In genomic region chr1:91933681-91934080, GRCm38 (mm10) we compare ENCODE assay signal across 29 mouse cellular contexts.
DNase-seq lines count a peak whose midpoint lies in the region; ATAC-seq and TF ChIP-seq lines count a peak whose summit lies in the region.
"Had no signal": no experiment of that assay in that cellular context is flagged by ENCODE, and none has a peak within 500 bp of the region (broad histone marks: within the 10 kb centered on the region; RNA-seq: fewer than 3 reads in every experiment).

No protein-coding gene starts in this region.

- 0 out of 2 replicates have a peak, but pooled peaks have one; percentile 5 for ATAC-seq in frontal cortex, adult (ENCODE audit: low TSS enrichment)
- peak; percentile 58 for ATAC-seq in lung, postnatal 0 days
- ATAC-seq in forebrain, embryonic 15.5 days (replicated peaks): no peak
- ATAC-seq: forebrain, postnatal 0 days; inflammation-experienced regulatory T-cells, adult 6 months; Patski had no signal

- H3K9ac ChIP-seq in lung, postnatal 0 days (replicated peaks; ENCODE audit: low read depth): no peak overlapping the region
- H3K9ac ChIP-seq in forebrain, embryonic 15.5 days (replicated peaks): no peak overlapping the region
- H3K9ac ChIP-seq: embryonic facial prominence, embryonic 12.5 days; embryonic facial prominence, embryonic 15.5 days; forebrain, postnatal 0 days; heart, embryonic 13.5 days; hindbrain, embryonic 14.5 days had no signal

- no peak overlapping the region for H3K4me2 ChIP-seq in lung, postnatal 0 days (replicated peaks; ENCODE audit: low read depth, low read length)
- no peak overlapping the region for H3K4me2 ChIP-seq in forebrain, embryonic 15.5 days (replicated peaks)
- H3K4me2 ChIP-seq: embryonic facial prominence, embryonic 12.5 days; embryonic facial prominence, embryonic 15.5 days; heart, embryonic 13.5 days; hindbrain, embryonic 14.5 days had no signal

- H3K27me3 ChIP-seq in lung, postnatal 0 days (replicated peaks; ENCODE audit: insufficient read depth, low read length): no peaks in the 10 kb centered on the region
- no peaks in the 10 kb centered on the region for H3K27me3 ChIP-seq in forebrain, embryonic 15.5 days
- H3K27me3 ChIP-seq: CH12.LX; embryonic facial prominence, embryonic 12.5 days; embryonic facial prominence, embryonic 15.5 days; heart, embryonic 13.5 days; Patski had no signal

- peaks cover 6% of the 10 kb centered on the region; the same call in 1 of the 2 replicates for H3K4me1 ChIP-seq in lung, adult 2 months (ENCODE audit: control insufficient read depth, insufficient read depth, low read length)
- H3K4me1 ChIP-seq in lung, postnatal 0 days (ENCODE audit: insufficient read depth, low read depth, low read length): no peaks in the 10 kb centered on the region
- H3K4me1 ChIP-seq in forebrain, embryonic 15.5 days: no peaks in the 10 kb centered on the region
- H3K4me1 ChIP-seq: embryonic facial prominence, embryonic 12.5 days; embryonic facial prominence, embryonic 15.5 days; hindbrain, embryonic 10.5 days had no signal

- H3K4me3 ChIP-seq in lung, adult 2 months (replicated peaks; ENCODE audit: extremely low read depth, low read depth, low read length): no peak overlapping the region
- no peak overlapping the region for H3K4me3 ChIP-seq in lung, postnatal 0 days (ENCODE audit: low read depth, low read length)
- no peak overlapping the region for H3K4me3 ChIP-seq in forebrain, embryonic 15.5 days
- H3K4me3 ChIP-seq: embryonic facial prominence, embryonic 12.5 days; embryonic facial prominence, embryonic 15.5 days; heart, adult 2 months; heart, embryonic 10.5 days; heart, embryonic 13.5 days; hindbrain, embryonic 10.5 days had no signal

- no peaks in the 10 kb centered on the region for H3K9me3 ChIP-seq in lung, postnatal 0 days (ENCODE audit: low read length)
- no peaks in the 10 kb centered on the region for H3K9me3 ChIP-seq in forebrain, embryonic 15.5 days
- H3K9me3 ChIP-seq: embryonic facial prominence, embryonic 12.5 days; embryonic facial prominence, embryonic 15.5 days; G1E; heart, embryonic 10.5 days; heart, embryonic 13.5 days; hindbrain, embryonic 10.5 days had no signal

- intact Hi-C loops in left cerebral cortex, postnatal 25 days (cut with DNase I): no loop called here

- 0 out of 2 replicates have a peak, but pooled peaks have one; percentile 1 for TF ChIP-seq CTCF in lung, adult 2 months (IDR thresholded peaks at IDR 0.05; ENCODE audit: insufficient read depth, low read length)
- peak; percentile 48 for TF ChIP-seq CTCF in lung, postnatal 0 days (IDR thresholded peaks at IDR 0.05)

- H3K27ac ChIP-seq in lung, postnatal 0 days (ENCODE audit: low read length): peak overlapping the region; percentile 59; the same call in 1 of the 2 replicates
- H3K27ac ChIP-seq in forebrain, embryonic 15.5 days (replicated peaks): no peak overlapping the region
- H3K27ac ChIP-seq: embryonic facial prominence, embryonic 12.5 days; embryonic facial prominence, embryonic 15.5 days; heart, adult 2 months; heart, embryonic 10.5 days; heart, embryonic 13.5 days; hindbrain, embryonic 10.5 days; hindbrain, embryonic 14.5 days; hindbrain, postnatal 0 days had no signal

- DNase-seq in frontal cortex, adult 2 months (ENCODE audit: extremely low spot score in 1 of 2, low spot score in 1 of 2): no peak
- DNase-seq in lung, adult 2 months: peak; percentile 34
- DNase-seq in lung, postnatal 0 days (ENCODE audit: low spot score): peak; percentile 77
- DNase-seq in lung, postnatal 36 days: peak; percentile 62
- DNase-seq in left cerebral cortex, postnatal 25 days (ENCODE audit: low spot score in 2 of 2): no peak
- DNase-seq: adrenal gland, postnatal 10 days; adrenal gland, postnatal 36 days; B cell, adult 2 months; cerebellum, adult 18-20 months; cerebellum, adult 9-10 months; cerebellum, postnatal 14 days; forebrain, postnatal 0 days; gastrocnemius, postnatal 10 days; gastrocnemius, postnatal 36 days; heart, adult 2 months; heart, postnatal 36 days had no signal

- no peak for TF ChIP-seq EP300 in lung, postnatal 0 days (IDR thresholded peaks at IDR 0.05)

- peaks cover 13% of the 10 kb centered on the region; the same call in 1 of the 2 replicates for H3K36me3 ChIP-seq in lung, postnatal 0 days (ENCODE audit: insufficient read depth, low read length)
- H3K36me3 ChIP-seq in forebrain, embryonic 15.5 days: peaks cover 20% of the 10 kb centered on the region; the same call in 1 of the 2 replicates

- WGBS in lung, adult 2 months: 71% methylated on average over 8 of the region's 8 CpGs
- 73% methylated on average over 8 of the region's 8 CpGs for WGBS in lung, postnatal 0 days
- WGBS in forebrain, embryonic 15.5 days: 80% methylated on average over 8 of the region's 8 CpGs

- TF ChIP-seq POLR2A in lung, adult 2 months (IDR thresholded peaks at IDR 0.05; ENCODE audit: borderline replicate concordance, extremely low read depth, low read depth, low read length): no peak

Comparison
In these comparisons a context has a peak if more than half of its experiments do, and no peak if none do; other contexts are left out.
1. DNase-seq: peak in lung, adult 2 months (single experiment), lung, postnatal 0 days (single experiment) and lung, postnatal 36 days (single experiment); none in frontal cortex, adult 2 months (0 of 2) and left cerebral cortex, postnatal 25 days (0 of 2).